In the genomic region with DNA sequence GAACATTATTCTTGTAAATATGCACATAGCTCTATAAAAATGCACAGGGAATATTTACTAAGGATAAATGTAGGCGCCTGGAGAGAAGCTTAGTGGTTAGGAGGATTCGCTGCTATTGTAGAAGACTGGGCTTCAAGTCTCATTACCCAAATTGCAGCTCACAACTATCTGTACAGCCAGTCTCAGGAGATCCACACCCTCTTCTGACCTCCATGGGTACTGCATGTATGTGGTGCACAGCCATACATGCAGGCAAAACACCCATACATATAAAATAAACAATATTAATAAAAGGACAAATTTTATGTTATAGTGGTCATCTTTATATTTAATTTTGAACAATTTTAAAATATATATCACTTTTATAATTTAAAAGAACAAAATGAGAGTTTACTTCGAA, we compare ENCODE assay signal across 8 mouse cellular contexts. TPM values are rescaled to one million over a fixed set of nuclear protein-coding genes. Genes with fewer than 3 reads are reported as not detected.
DNase-seq lines count a peak whose midpoint lies in the region; ATAC-seq and TF ChIP-seq lines count a peak whose summit lies in the region.

No protein-coding gene starts in this region.

- no peaks in the 10 kb centered on the region for H3K79me2 ChIP-seq in liver, adult 2 months (ENCODE audit: control insufficient read depth, insufficient read depth, low read length)

- peak; percentile 37 for DNase-seq in adrenal gland, postnatal 10 days
- no peak for DNase-seq in adrenal gland, adult 18-20 months (ENCODE audit: low spot score in 2 of 2)
- no peak for DNase-seq in liver, adult 2 months (ENCODE audit: extremely low read depth, low read depth, low spot score)
- no peak for DNase-seq in liver
- DNase-seq in limb, embryonic 14.5 days (ENCODE audit: low spot score): peak; percentile 22
- DNase-seq in thymus, postnatal 0 days (ENCODE audit: low spot score): peak; percentile 68
- no peak for DNase-seq in Muller cell, postnatal 12 days (ENCODE audit: inconsistent ontology term)
- no peak for DNase-seq in left cerebral cortex, postnatal 25 days (ENCODE audit: low spot score in 2 of 2)

- no peaks in the 10 kb centered on the region for H3K27me3 ChIP-seq in liver, adult 2 months (ENCODE audit: control insufficient read depth, insufficient read depth, low read length)
- H3K27me3 ChIP-seq in limb, embryonic 14.5 days (ENCODE audit: control insufficient read depth, insufficient read depth, low read length): no peaks in the 10 kb centered on the region

- intact Hi-C loops in left cerebral cortex, postnatal 25 days (cut with DNase I): no loop called here

- 0 out of 2 replicates have a peak, but pooled peaks have one; percentile 8 for TF ChIP-seq CTCF in liver, adult 2 months (IDR thresholded peaks at IDR 0.05; ENCODE audit: low read depth, low read length)

- no peak for TF ChIP-seq POLR2A in liver, adult 2 months (IDR thresholded peaks at IDR 0.05; ENCODE audit: extremely low read depth, insufficient read depth, low read length)
- TF ChIP-seq POLR2A in limb, embryonic 14.5 days (IDR thresholded peaks at IDR 0.05; ENCODE audit: borderline replicate concordance, extremely low read depth, insufficient read depth, insufficient read length): no peak

- H3K4me3 ChIP-seq in liver, adult 2 months (ENCODE audit: insufficient read depth, low read depth, low read length): no peak overlapping the region
- no peak overlapping the region for H3K4me3 ChIP-seq in limb, embryonic 14.5 days (replicated peaks; ENCODE audit: low read length)

- H3K9ac ChIP-seq in liver, adult 2 months (ENCODE audit: low read depth, low read length): no peak overlapping the region
- H3K9ac ChIP-seq in limb, embryonic 14.5 days (ENCODE audit: low read depth, low read length, severe bottlenecking): no peak overlapping the region

- ATAC-seq in limb, embryonic 14.5 days (ENCODE audit: low FRiP score, low read depth): no peak

- no peaks in the 10 kb centered on the region for H3K4me1 ChIP-seq in liver, adult 2 months (ENCODE audit: control insufficient read depth, insufficient read depth, low read length)
- no peaks in the 10 kb centered on the region for H3K4me1 ChIP-seq in limb, embryonic 14.5 days (ENCODE audit: control insufficient read depth, insufficient read depth, low read length)

- H3K9me3 ChIP-seq in limb, embryonic 14.5 days (ENCODE audit: control insufficient read depth, low read length): no peaks in the 10 kb centered on the region

- 92% methylated on average over 3 of the region's 3 CpGs for WGBS in liver, adult 2 months
- WGBS in limb, embryonic 14.5 days: 89% methylated on average over 3 of the region's 3 CpGs

- H3K4me2 ChIP-seq in limb, embryonic 14.5 days (replicated peaks; ENCODE audit: low read depth, low read length, severe bottlenecking): no peak overlapping the region

- no peak overlapping the region for H3K27ac ChIP-seq in liver, adult 2 months (replicated peaks; ENCODE audit: insufficient read depth, low read depth, low read length)
- H3K27ac ChIP-seq in limb, embryonic 14.5 days (replicated peaks; ENCODE audit: low read depth, low read length): no peak overlapping the region

- H3K36me3 ChIP-seq in liver, adult 2 months (ENCODE audit: control insufficient read depth, insufficient read depth, low read length): peaks cover 23% of the 10 kb centered on the region
- H3K36me3 ChIP-seq in limb, embryonic 14.5 days (ENCODE audit: control insufficient read depth, insufficient read depth, low read length): peaks cover 41% of the 10 kb centered on the region

RNA-seq across cellular contexts. Expression of a gene that starts 46.9 kb away (rescaled TPM):
- total RNA-seq in adrenal gland, postnatal 10 days (2021): 10 to 100 TPM; 36.6 to 40.0 TPM
- total RNA-seq in adrenal gland, adult 18-20 months (2021): 10 to 100 TPM; 33.7 to 40.8 TPM
- 11.1 and 11.9 TPM in 2 replicates for total RNA-seq in liver, adult 2 months (2014; rRNA removed)
- polyA plus RNA-seq in liver, adult 2 months (2012; rRNA removed): 5.5 and 7.3 TPM in 2 replicates
- polyA plus RNA-seq in limb, embryonic 14.5 days (2012; rRNA removed): 34.4 and 37.1 TPM in 2 replicates
- 13.3 and 13.5 TPM in 2 replicates for polyA plus RNA-seq in limb, embryonic 14.5 days (2014; fragmentation: Nextera tagmentation; extraction: Ambion mirVana)
- polyA plus RNA-seq in thymus, postnatal 0 days (2015; fragmentation: Nextera tagmentation; extraction: Ambion mirVana): 5.9 and 6.9 TPM in 2 replicates
- total RNA-seq in left cerebral cortex, postnatal 25 days (2021): 10 to 100 TPM; 30.7 to 34.9 TPM

RNA-seq across cellular contexts. Expression of a gene that starts 51.9 kb away (rescaled TPM):
- total RNA-seq in adrenal gland, postnatal 10 days (2021): 10 to 100 TPM; 10.7 to 10.8 TPM
- 10 to 100 TPM; 11.9 to 13.3 TPM for total RNA-seq in adrenal gland, adult 18-20 months (2021)
- total RNA-seq in liver, adult 2 months (2014; rRNA removed): 2.2 and 3.0 TPM in 2 replicates
- 2.6 and 2.9 TPM in 2 replicates for polyA plus RNA-seq in liver, adult 2 months (2012; rRNA removed)
- 15.1 and 21.3 TPM in 2 replicates for polyA plus RNA-seq in limb, embryonic 14.5 days (2012; rRNA removed)
- polyA plus RNA-seq in limb, embryonic 14.5 days (2014; fragmentation: Nextera tagmentation; extraction: Ambion mirVana): 28.2 and 29.3 TPM in 2 replicates
- polyA plus RNA-seq in thymus, postnatal 0 days (2015; fragmentation: Nextera tagmentation; extraction: Ambion mirVana): 29.6 and 29.9 TPM in 2 replicates
- total RNA-seq in left cerebral cortex, postnatal 25 days (2021): 10 to 100 TPM; 24.0 to 24.9 TPM

Comparison
In these comparisons a context has a peak if more than half of its experiments do, and no peak if none do; other contexts are left out.
1. DNase-seq: peak in adrenal gland, postnatal 10 days (single experiment), limb, embryonic 14.5 days (single experiment) and thymus, postnatal 0 days (single experiment); none in adrenal gland, adult 18-20 months (0 of 2), liver, adult 2 months (single experiment), liver (single experiment), Muller cell, postnatal 12 days (single experiment) and left cerebral cortex, postnatal 25 days (0 of 2).